Mouse (Mus musculus): ENCODE measurements around the gene Trim65. TPM values are rescaled to one million over a fixed set of nuclear protein-coding genes. Genes with fewer than 3 reads are reported as not detected.

Gene Trim65
- polyA plus RNA-seq (2017; shearing (Covaris generic)): 10 to 100 TPM; 14.4 to 17.9 TPM

GRCm38 (mm10) chr11:116130488-116131205 lies at the start of gene Trim65:
TSS of gene Trim65 (minus strand) at chr11:116131128.
- peak; percentile 89 for ATAC-seq

GRCm38 (mm10) chr11:116178411-116179121 lies 47.6 kb upstream of the Trim65 start:
- ATAC-seq: no peak

- ATAC-seq: no peak
These were observed 45.1 kb upstream of the Trim65 start for GRCm38 (mm10) chr11:116176010-116176409.

- ATAC-seq: no peak
These were observed 44.0 kb upstream of the Trim65 start for GRCm38 (mm10) chr11:116174775-116175448.

GRCm38 (mm10) chr11:116171959-116172358 lies 41.0 kb upstream of the Trim65 start:
- ATAC-seq: no peak

- no peak for ATAC-seq
These were observed 39.3 kb upstream of the Trim65 start for GRCm38 (mm10) chr11:116170003-116170800.

- no peak for ATAC-seq
These were observed 38.3 kb upstream of the Trim65 start for GRCm38 (mm10) chr11:116169214-116169613.

GRCm38 (mm10) chr11:116167884-116168439 lies 37.0 kb upstream of the Trim65 start, which contains the start of gene Fbf1:
TSS of gene Fbf1 (minus strand) at chr11:116168166.
- peak; percentile 99 for ATAC-seq

- ATAC-seq: no peak
These were observed 36.3 kb upstream of the Trim65 start for GRCm38 (mm10) chr11:116167232-116167631.

GRCm38 (mm10) chr11:116163002-116163401 lies 32.1 kb upstream of the Trim65 start:
- no peak for ATAC-seq

- no peak for ATAC-seq
These were observed 31.2 kb upstream of the Trim65 start for GRCm38 (mm10) chr11:116162146-116162545.

- ATAC-seq: no peak
These were observed 30.4 kb upstream of the Trim65 start for GRCm38 (mm10) chr11:116161312-116161711.

- ATAC-seq: no peak
These were observed 20.0 kb upstream of the Trim65 start for GRCm38 (mm10) chr11:116150960-116151359.

GRCm38 (mm10) chr11:116149341-116149740 lies 18.4 kb upstream of the Trim65 start:
- ATAC-seq: no peak

- ATAC-seq: no peak
These were observed 17.9 kb upstream of the Trim65 start for GRCm38 (mm10) chr11:116148761-116149221.

- no peak for ATAC-seq
These were observed 15.5 kb upstream of the Trim65 start for GRCm38 (mm10) chr11:116146294-116146985.

- ATAC-seq: no peak
These were observed 14.8 kb upstream of the Trim65 start for GRCm38 (mm10) chr11:116145481-116146293.

GRCm38 (mm10) chr11:116143468-116143867 lies 12.5 kb upstream of the Trim65 start:
- no peak for ATAC-seq

GRCm38 (mm10) chr11:116142211-116142991 lies 11.5 kb upstream of the Trim65 start:
- no peak for ATAC-seq

Measured in CD4-positive, CD25-positive, alpha-beta regulatory T cell, adult 4 months (primary cell).